Mouse (Mus musculus) induced T-regulatory cell, adult 2 months (primary cell): ENCODE results near the gene Nfib.
"Not testable (repeated sequence)": the region's sequence is repeated elsewhere in the genome, so short reads cannot be mapped to it uniquely, and the experiment has no call there.

Experiments
- DNase-seq: peaks from one replicate; pipeline ENCODE4 v3.0.0-alpha.2; 2012; ENCODE audit warnings: low read depth

Nfib gene

GRCm38 (mm10) chr4:82298606-82299005 lies 406.9 kb downstream of the Nfib start:
- no peak for DNase-seq

GRCm38 (mm10) chr4:82297562-82297961 lies 408.0 kb downstream of the Nfib start:
- DNase-seq: no peak

- DNase-seq: no peak
Observed at GRCm38 (mm10) chr4:82294066-82294465, 411.5 kb downstream of the Nfib start.

- DNase-seq: no peak
Observed at GRCm38 (mm10) chr4:82291174-82291847, 414.2 kb downstream of the Nfib start.

- no peak for DNase-seq
Observed at GRCm38 (mm10) chr4:82290623-82291022, 414.9 kb downstream of the Nfib start.

- no peak for DNase-seq
Observed at GRCm38 (mm10) chr4:82289596-82289995, 416.0 kb downstream of the Nfib start.

- DNase-seq: no peak
Observed at GRCm38 (mm10) chr4:82288138-82288537, 417.4 kb downstream of the Nfib start.

- no peak for DNase-seq
Observed at GRCm38 (mm10) chr4:82287454-82287853, 418.1 kb downstream of the Nfib start.

- DNase-seq: no peak
Observed at GRCm38 (mm10) chr4:82286931-82287330, 418.6 kb downstream of the Nfib start.

GRCm38 (mm10) chr4:82283536-82283935 lies 422.0 kb downstream of the Nfib start:
- no peak for DNase-seq

- DNase-seq: no peak
Observed at GRCm38 (mm10) chr4:82275996-82276395, 429.6 kb downstream of the Nfib start.

- DNase-seq: no peak
Observed at GRCm38 (mm10) chr4:82273049-82273754, 432.3 kb downstream of the Nfib start.

GRCm38 (mm10) chr4:82272099-82272498 lies 433.5 kb downstream of the Nfib start:
- DNase-seq: no peak

GRCm38 (mm10) chr4:82271547-82271946 lies 434.0 kb downstream of the Nfib start:
- no peak for DNase-seq

GRCm38 (mm10) chr4:82267832-82268778 lies 437.4 kb downstream of the Nfib start:
- DNase-seq: no peak

GRCm38 (mm10) chr4:82266066-82266619 lies 439.4 kb downstream of the Nfib start:
- DNase-seq: no peak

GRCm38 (mm10) chr4:82258545-82258944 lies 447.0 kb downstream of the Nfib start:
- not testable (repeated sequence) for DNase-seq

GRCm38 (mm10) chr4:82252054-82252453 lies 453.5 kb downstream of the Nfib start:
- no peak for DNase-seq

- no peak for DNase-seq
Observed at GRCm38 (mm10) chr4:82250355-82250659, 455.2 kb downstream of the Nfib start.

- no peak for DNase-seq
Observed at GRCm38 (mm10) chr4:82249518-82250354, 455.8 kb downstream of the Nfib start.

- no peak for DNase-seq
Observed at GRCm38 (mm10) chr4:82248961-82249360, 456.6 kb downstream of the Nfib start.
